Mouse (Mus musculus) C2C12 (cell line): ENCODE data around the gene Suco.

ENCODE experiments used
- CTCF ChIP-seq: IDR thresholded peaks from one replicate; pipeline ENCODE4 v1.5.1; 2011; ENCODE audit not compliant: control insufficient read depth, insufficient read depth, insufficient read length
- MAX ChIP-seq: IDR thresholded peaks from one replicate; pipeline ENCODE4 v1.6.1; 2011; ENCODE audit warnings: mild to moderate bottlenecking, control low read depth
- USF1 ChIP-seq: IDR thresholded peaks from one replicate; pipeline ENCODE4 v1.6.1; 2011; ENCODE audit warnings: low read depth, mild to moderate bottlenecking, control low read depth, moderate library complexity

GRCm38 (mm10) chr1:161798866-161799265 lies 77.6 kb downstream of the Suco start:
- TF ChIP-seq CTCF (no peak), MAX (no peak), USF1 (no peak)
